Mouse (Mus musculus) midbrain, embryonic 10.5 days (tissue): Measurements from ENCODE around the gene Galnt7. TPM values are rescaled to one million over a fixed set of nuclear protein-coding genes. Genes with fewer than 3 reads are reported as not detected.
A peak's percentile ranks its signal among the peaks of the same experiment; 100 is the strongest.

Experiments used
- DNase-seq: peaks from one replicate; pipeline ENCODE4 v3.0.0-alpha.2; 2017; ENCODE audit warnings: low spot score
- H3K27ac ChIP-seq: fragments of 300-500 bp; sonication (generic); replicated peaks from 2 replicates; pipeline ENCODE4 v1.5.1; 2016; ENCODE audit warnings: mild to moderate bottlenecking
- H3K27me3 ChIP-seq: fragments of 300-500 bp; sonication (generic); 2 replicates; pipeline ENCODE4 v1.6.1; 2016; ENCODE audit warnings: low read depth, mild to moderate bottlenecking; ENCODE audit not compliant: poor library complexity, severe bottlenecking
- H3K36me3 ChIP-seq: fragments of 300-500 bp; sonication (generic); 2 replicates; pipeline ENCODE4 v1.6.1; 2016; ENCODE audit warnings: mild to moderate bottlenecking, moderate library complexity
- H3K4me1 ChIP-seq: fragments of 300-500 bp; sonication (generic); 2 replicates; pipeline ENCODE4 v1.6.1; 2016
- H3K4me3 ChIP-seq: fragments of 300-500 bp; sonication (generic); 2 replicates; pipeline ENCODE4 v1.5.1; 2016; ENCODE audit warnings: mild to moderate bottlenecking, moderate library complexity
- H3K9me3 ChIP-seq: fragments of 300-500 bp; sonication (generic); replicated peaks from 2 replicates; pipeline ENCODE4 v1.6.1; 2016; ENCODE audit warnings: mild to moderate bottlenecking
- WGBS: fragments of 180-500 bp; shearing (Covaris S2); methylation state at CpG from one replicate; pipeline ENCODE4 v1.1.7; 2016; 5-methylcytosine and 5-hydroxymethylcytosine counted together
- polyA plus RNA-seq: library from polyadenylated mRNA; unstranded; fragments of >200 nt; fragmentation: Nextera tagmentation; extraction: Ambion mirVana; gene quantifications from 2 replicates; pipeline ENCODE4 v1.2.1, GENCODE M21; 2016

The Galnt7 gene
- polyA plus RNA-seq, 1 experiment from 2014 or later = 23.6 TPM

- no peaks in the 10 kb centered on the region for H3K36me3 ChIP-seq
- 0 out of 2 replicates have a peak, but pooled peaks cover 2% of the 10 kb centered on the region for H3K4me1 ChIP-seq
- no peak overlapping the region for H3K4me3 ChIP-seq
- 91% methylated on average over 4 of the region's 4 CpGs for WGBS
- no peak for DNase-seq
- H3K27ac ChIP-seq = no peak overlapping the region
- H3K27me3 ChIP-seq = no peaks in the 10 kb centered on the region
- no peaks in the 10 kb centered on the region for H3K9me3 ChIP-seq
Measured at GRCm38 (mm10) chr8:57623955-57624354, 28.9 kb downstream of the Galnt7 start.

- no peaks in the 10 kb centered on the region for H3K36me3 ChIP-seq
- no peak overlapping the region for H3K27ac ChIP-seq
- no peak overlapping the region for H3K4me3 ChIP-seq
- DNase-seq = no peak
- 0 out of 2 replicates have a peak, but pooled peaks cover 2% of the 10 kb centered on the region for H3K4me1 ChIP-seq
- no peaks in the 10 kb centered on the region for H3K9me3 ChIP-seq
- H3K27me3 ChIP-seq = no peaks in the 10 kb centered on the region
- WGBS = 90% methylated on average over 3 of the region's 3 CpGs
Measured at GRCm38 (mm10) chr8:57623051-57623450, 29.8 kb downstream of the Galnt7 start.

GRCm38 (mm10) chr8:57616965-57617364 is 35.9 kb downstream of the Galnt7 start:
- DNase-seq = no peak
- H3K4me1 ChIP-seq = peaks cover 12% of the 10 kb centered on the region
- no peaks in the 10 kb centered on the region for H3K9me3 ChIP-seq
- no peaks in the 10 kb centered on the region for H3K27me3 ChIP-seq
- H3K4me3 ChIP-seq = no peak overlapping the region
- WGBS = 54% methylated on average over 5 of the region's 5 CpGs
- H3K36me3 ChIP-seq = no peaks in the 10 kb centered on the region
- no peak overlapping the region for H3K27ac ChIP-seq

GRCm38 (mm10) chr8:57615016-57615657 is 37.7 kb downstream of the Galnt7 start:
- Histone ChIP-seq H3K36me3 (no peaks in the 10 kb centered on the region), H3K4me1 (peaks cover 23% of the 10 kb centered on the region), H3K4me3 (no peak overlapping the region), H3K27me3 (no peaks in the 10 kb centered on the region), H3K27ac (no peak overlapping the region), H3K9me3 (no peaks in the 10 kb centered on the region)
- no peak for DNase-seq
- WGBS = 83% methylated on average over 15 of the region's 15 CpGs

- Histone ChIP-seq H3K4me1 (peaks cover 16% of the 10 kb centered on the region; the same call in 1 of the 2 replicates), H3K9me3 (no peaks in the 10 kb centered on the region), H3K27me3 (no peaks in the 10 kb centered on the region), H3K4me3 (no peak overlapping the region), H3K36me3 (no peaks in the 10 kb centered on the region), H3K27ac (no peak overlapping the region)
- WGBS = 33% methylated on average over 7 of the region's 7 CpGs
- no peak for DNase-seq
Measured at GRCm38 (mm10) chr8:57611419-57611977, 41.3 kb downstream of the Galnt7 start.

- H3K4me1 ChIP-seq = peaks cover 16% of the 10 kb centered on the region; the same call in 1 of the 2 replicates
- no peak overlapping the region for H3K27ac ChIP-seq
- 86% methylated on average over 10 of the region's 11 CpGs for WGBS
- H3K27me3 ChIP-seq = no peaks in the 10 kb centered on the region
- no peaks in the 10 kb centered on the region for H3K36me3 ChIP-seq
- no peaks in the 10 kb centered on the region for H3K9me3 ChIP-seq
- no peak overlapping the region for H3K4me3 ChIP-seq
- no peak for DNase-seq
Measured at GRCm38 (mm10) chr8:57610706-57611418, 42.0 kb downstream of the Galnt7 start.

GRCm38 (mm10) chr8:57602511-57602910 is 50.3 kb downstream of the Galnt7 start:
- no peak overlapping the region for H3K27ac ChIP-seq
- WGBS = 92% methylated on average over 5 of the region's 5 CpGs
- H3K36me3 ChIP-seq = no peaks in the 10 kb centered on the region
- no peak overlapping the region for H3K4me3 ChIP-seq
- H3K4me1 ChIP-seq = peaks cover 10% of the 10 kb centered on the region
- no peaks in the 10 kb centered on the region for H3K27me3 ChIP-seq
- no peaks in the 10 kb centered on the region for H3K9me3 ChIP-seq
- no peak for DNase-seq

- no peaks in the 10 kb centered on the region for H3K9me3 ChIP-seq
- 98% methylated on average over 12 of the region's 12 CpGs for WGBS
- no peak for DNase-seq
- H3K36me3 ChIP-seq = no peaks in the 10 kb centered on the region
- H3K4me1 ChIP-seq = peaks cover 10% of the 10 kb centered on the region
- no peaks in the 10 kb centered on the region for H3K27me3 ChIP-seq
- no peak overlapping the region for H3K4me3 ChIP-seq
- H3K27ac ChIP-seq = no peak overlapping the region
Measured at GRCm38 (mm10) chr8:57601987-57602418, 50.8 kb downstream of the Galnt7 start.

- Histone ChIP-seq H3K27me3 (no peaks in the 10 kb centered on the region), H3K36me3 (no peaks in the 10 kb centered on the region), H3K4me3 (peak overlapping the region; percentile 23; the same call in 1 of the 2 replicates), H3K27ac (no peak overlapping the region), H3K4me1 (peaks cover 12% of the 10 kb centered on the region), H3K9me3 (no peaks in the 10 kb centered on the region)
- no peak for DNase-seq
- 23% methylated on average over 22 of the region's 22 CpGs for WGBS
Measured at GRCm38 (mm10) chr8:57599813-57600555, 52.8 kb downstream of the Galnt7 start.

- no peak overlapping the region for H3K4me3 ChIP-seq
- no peaks in the 10 kb centered on the region for H3K36me3 ChIP-seq
- 74% methylated on average over 3 of the region's 3 CpGs for WGBS
- H3K27ac ChIP-seq = no peak overlapping the region
- H3K27me3 ChIP-seq = no peaks in the 10 kb centered on the region
- peaks cover 16% of the 10 kb centered on the region for H3K4me1 ChIP-seq
- no peaks in the 10 kb centered on the region for H3K9me3 ChIP-seq
- no peak for DNase-seq
Measured at GRCm38 (mm10) chr8:57595853-57596252, 57.0 kb downstream of the Galnt7 start.

GRCm38 (mm10) chr8:57594175-57594885 is 58.5 kb downstream of the Galnt7 start:
- DNase-seq = no peak
- WGBS = 67% methylated on average over 6 of the region's 6 CpGs
- Histone ChIP-seq H3K36me3 (no peaks in the 10 kb centered on the region), H3K27me3 (no peaks in the 10 kb centered on the region), H3K27ac (no peak overlapping the region), H3K4me1 (peaks cover 6% of the 10 kb centered on the region; the same call in 1 of the 2 replicates), H3K4me3 (no peak overlapping the region), H3K9me3 (no peaks in the 10 kb centered on the region)

GRCm38 (mm10) chr8:57592604-57593003 is 60.2 kb downstream of the Galnt7 start:
- DNase-seq = no peak
- no peaks in the 10 kb centered on the region for H3K9me3 ChIP-seq
- 85% methylated on average over 7 of the region's 7 CpGs for WGBS
- H3K36me3 ChIP-seq = no peaks in the 10 kb centered on the region
- H3K4me3 ChIP-seq = no peak overlapping the region
- H3K4me1 ChIP-seq = peaks cover 6% of the 10 kb centered on the region; the same call in 1 of the 2 replicates
- no peaks in the 10 kb centered on the region for H3K27me3 ChIP-seq
- no peak overlapping the region for H3K27ac ChIP-seq
